Mouse (Mus musculus) B cell, adult 67 days (primary cell): ENCODE measurements around the gene Cmpk1. TPM values are rescaled to one million over a fixed set of nuclear protein-coding genes. Genes with fewer than 3 reads are reported as not detected.

Experiments
- total RNA-seq, 2 experiments: library from RNA; stranded (reverse); gene quantifications; 4 replicates each; pipeline ENCODE4 v1.2.4; 2023

Gene Cmpk1
- total RNA-seq: 10 to 100 TPM; 45.0 to 50.5 TPM

DNA sequence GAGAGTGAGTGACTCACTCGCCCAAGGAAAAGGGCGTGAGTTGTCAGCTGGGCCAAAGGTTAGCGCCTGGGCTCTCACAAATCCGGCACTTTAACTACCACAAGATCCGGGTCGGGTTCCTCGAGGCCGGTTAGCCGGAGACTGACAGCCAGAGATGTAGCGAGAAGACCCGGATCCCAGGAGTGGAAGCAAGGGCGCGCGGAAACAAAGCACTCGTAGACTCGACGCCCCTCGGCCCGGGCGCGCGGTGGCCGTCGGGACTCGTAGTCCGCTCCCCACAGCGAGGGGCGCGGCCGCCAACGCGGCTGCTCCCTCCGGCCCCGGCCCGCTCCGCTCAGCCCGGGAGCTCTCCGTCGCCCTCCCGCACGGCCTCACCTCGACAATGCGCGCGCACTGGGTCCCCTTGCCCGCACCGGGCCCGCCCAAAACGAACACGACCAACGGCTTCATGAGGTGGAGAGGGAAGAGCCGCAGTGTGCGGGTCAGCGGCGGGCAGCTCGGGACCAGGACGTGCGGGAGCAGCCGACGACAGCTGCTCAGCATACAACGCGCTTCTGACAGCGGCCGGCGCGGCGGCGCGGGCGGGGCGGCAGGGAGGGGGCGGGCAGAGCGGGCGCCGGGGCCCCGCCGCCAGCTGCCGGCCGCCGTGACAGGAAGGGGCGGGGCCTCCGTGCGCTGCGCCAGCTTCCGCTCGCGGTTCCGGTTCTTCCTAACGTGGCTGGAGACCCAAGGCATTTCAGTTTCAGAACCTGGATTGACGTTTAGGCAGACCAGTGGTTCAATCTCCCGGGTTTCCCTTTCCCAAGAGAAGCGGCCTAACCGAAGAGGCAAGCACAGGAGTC is at the start of gene Cmpk1:
Cmpk1 (minus strand) TSS at position 651 of the 842 bp plus-strand sequence.

DNA sequence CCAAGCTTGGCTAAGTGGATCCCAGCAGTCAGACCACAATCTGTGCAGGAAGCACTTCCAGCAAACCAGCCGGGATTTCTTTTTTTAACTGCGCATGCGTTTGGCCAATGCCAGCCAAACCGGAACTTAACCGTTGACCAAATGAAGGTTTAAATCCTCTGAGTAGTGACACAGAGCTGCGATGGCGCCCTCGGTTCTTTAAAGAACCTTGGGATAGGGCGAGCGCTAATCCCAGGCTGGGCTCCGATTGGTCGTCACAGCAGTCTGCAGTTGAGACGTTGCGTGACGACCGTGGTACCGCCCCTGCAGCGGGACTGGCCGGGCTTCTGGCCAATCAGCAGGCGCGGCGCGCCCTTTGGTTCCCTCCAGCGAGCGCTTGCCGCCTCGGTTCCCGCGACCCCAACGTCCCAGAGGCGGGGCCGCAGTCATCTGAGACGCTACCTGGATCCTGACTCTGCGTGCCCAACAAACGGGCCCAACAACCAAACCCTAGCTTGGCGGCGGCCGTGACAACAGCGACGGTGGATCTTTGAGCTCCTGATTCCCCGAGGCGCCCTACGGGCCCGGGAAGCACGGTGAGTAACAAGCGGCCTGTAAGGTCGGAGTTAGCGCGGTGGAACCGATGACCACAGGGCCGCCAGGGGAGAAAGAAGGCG is 12.9 kb upstream of the Cmpk1 start, which contains the start of gene Stil:
Stil (plus strand) TSS at position 387 of the 656 bp plus-strand sequence.

DNA sequence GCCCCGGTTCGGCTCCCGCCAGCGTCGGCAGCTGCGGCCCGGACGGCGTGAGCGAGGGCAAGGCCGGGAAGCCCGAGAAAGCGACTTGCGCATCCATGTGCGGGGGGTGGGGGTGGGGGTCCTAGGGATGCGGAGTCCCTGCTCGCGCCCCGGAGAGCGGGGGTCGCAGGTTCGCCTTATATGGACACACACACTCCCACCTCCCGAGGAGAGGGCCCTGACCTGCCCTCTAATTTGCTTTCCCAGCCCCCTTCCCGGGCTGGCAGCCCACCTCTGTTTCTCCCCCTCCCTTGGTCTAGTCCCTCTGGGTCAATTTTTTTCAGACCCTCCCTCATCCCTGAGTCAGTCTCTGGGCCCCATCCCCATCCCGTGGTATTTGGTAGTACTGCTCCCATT is 61.1 kb downstream of the Cmpk1 start, which contains the start of gene Foxe3:
Foxe3 (minus strand) TSS at position 97 of the 396 bp plus-strand sequence.

Other genes starting within 250 kb of the Cmpk1 start
- gene Gm12830, start 165.5 kb downstream of the Cmpk1 start, total RNA-seq: not detected
- 1 to 10 TPM in 1 of 2 experiments, under 1 TPM in 1; 0.87 to 1.1 TPM for gene Foxd2, start 78.4 kb downstream of the Cmpk1 start, total RNA-seq
- not detected for gene Foxe3, start 61.2 kb downstream of the Cmpk1 start, total RNA-seq
- under 1 TPM; 0.64 to 0.95 TPM for gene Stil, start 12.9 kb upstream of the Cmpk1 start, total RNA-seq
- gene Tal1, start 69.2 kb upstream of the Cmpk1 start, total RNA-seq: under 1 TPM in 1 of 2 experiments, not detected in 1; 0.23 TPM
- gene Pdzk1ip1, start 101.5 kb upstream of the Cmpk1 start, total RNA-seq: not detected
- not detected for gene Cyp4x1, start 147.0 kb upstream of the Cmpk1 start, total RNA-seq